Mouse (Mus musculus) layer of hippocampus, postnatal 36 days (tissue): ENCODE data around the gene Rap1gds1. TPM values are rescaled to one million over a fixed set of nuclear protein-coding genes. Genes with fewer than 3 reads are reported as not detected.

Source experiments
- DNase-seq, 2 experiments: peaks; one replicate each; pipeline ENCODE4 v3.0.0; 2022
- total RNA-seq, 2 experiments: library from RNA; stranded (reverse); gene quantifications; 2 replicates each; pipeline ENCODE4 v1.2.3; 2021

Gene Rap1gds1
- total RNA-seq, 2 experiments from 2014 or later = 211 to 222 TPM

GRCm38 (mm10) chr3:138876931-138877361 is 198.1 kb downstream of the Rap1gds1 start:
- no peak for DNase-seq

GRCm38 (mm10) chr3:138876418-138876817 is 198.6 kb downstream of the Rap1gds1 start:
- no peak for DNase-seq

DNA sequence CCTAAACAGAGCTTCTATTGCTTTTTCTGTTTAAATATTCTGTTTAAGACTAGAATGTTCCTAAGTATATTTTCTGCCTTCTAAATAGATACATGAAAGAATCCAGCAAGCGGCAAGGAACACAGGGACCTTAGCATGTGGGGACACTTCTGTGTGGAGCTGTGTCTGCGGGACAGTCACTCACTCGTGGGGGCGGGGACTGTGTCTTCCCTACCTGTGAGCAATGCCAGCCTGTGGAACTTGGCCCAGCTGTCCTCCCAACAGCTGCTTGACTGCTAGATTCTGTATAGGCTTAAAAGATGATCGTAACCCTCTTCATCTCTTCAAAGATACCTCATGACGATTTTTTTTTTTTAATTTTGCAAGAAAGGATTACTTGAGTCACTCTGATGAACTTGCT is 199.1 kb downstream of the Rap1gds1 start:
- DNase-seq = no peak

Other genes with a start within 250 kb of the Rap1gds1 start
- under 1 TPM in 1 of 2 experiments, not detected in 1; 0.17 TPM for gene Stpg2, start 130.5 kb upstream of the Rap1gds1 start, total RNA-seq